ENCODE assay signal across 8 mouse cellular contexts in genomic region chr3:153501333-153501877, GRCm38 (mm10).
DNase-seq lines count a peak whose midpoint lies in the region; ATAC-seq lines count a peak whose summit lies in the region.

No protein-coding gene starts in this region.

- H3K27ac ChIP-seq in hindbrain, embryonic 10.5 days = no peak overlapping the region
- no peak overlapping the region for H3K27ac ChIP-seq in hindbrain, embryonic 12.5 days
- no peak overlapping the region for H3K27ac ChIP-seq in midbrain, embryonic 14.5 days (replicated peaks; ENCODE audit: low read depth, low read length)

- H3K4me1 ChIP-seq in hindbrain, embryonic 10.5 days (replicated peaks) = peaks cover 11% of the 10 kb centered on the region
- H3K4me1 ChIP-seq in hindbrain, embryonic 12.5 days = 0 out of 2 replicates have a peak, but pooled peaks cover 8% of the 10 kb centered on the region
- H3K4me1 ChIP-seq in midbrain, embryonic 14.5 days (ENCODE audit: control insufficient read depth, insufficient read depth, low read length) = 0 out of 2 replicates have a peak, but pooled peaks cover 10% of the 10 kb centered on the region

- H3K4me3 ChIP-seq in hindbrain, embryonic 10.5 days = no peak overlapping the region
- H3K4me3 ChIP-seq in hindbrain, embryonic 12.5 days = no peak overlapping the region
- no peak overlapping the region for H3K4me3 ChIP-seq in midbrain, embryonic 14.5 days (replicated peaks; ENCODE audit: low read depth, low read length)

- no peaks in the 10 kb centered on the region for H3K27me3 ChIP-seq in hindbrain, embryonic 10.5 days (ENCODE audit: insufficient read depth, poor library complexity, severe bottlenecking)
- H3K27me3 ChIP-seq in hindbrain, embryonic 12.5 days = no peaks in the 10 kb centered on the region
- H3K27me3 ChIP-seq in midbrain, embryonic 14.5 days (ENCODE audit: control insufficient read depth, insufficient read depth, low read length) = no peaks in the 10 kb centered on the region
- no peaks in the 10 kb centered on the region for H3K27me3 ChIP-seq in splenic B cell, adult 2 months (ENCODE audit: control insufficient read depth, insufficient read depth, low read length, poor library complexity, severe bottlenecking)

- no peaks in the 10 kb centered on the region for H3K9me3 ChIP-seq in hindbrain, embryonic 10.5 days
- H3K9me3 ChIP-seq in hindbrain, embryonic 12.5 days (replicated peaks) = no peaks in the 10 kb centered on the region
- H3K9me3 ChIP-seq in midbrain, embryonic 14.5 days (ENCODE audit: control insufficient read depth, low read length) = no peaks in the 10 kb centered on the region

- H3K4me2 ChIP-seq in hindbrain, embryonic 12.5 days (replicated peaks) = no peak overlapping the region
- no peak overlapping the region for H3K4me2 ChIP-seq in midbrain, embryonic 14.5 days (ENCODE audit: low read length)

- H3K36me3 ChIP-seq in hindbrain, embryonic 10.5 days = 0 out of 2 replicates have a peak, but pooled peaks cover 2% of the 10 kb centered on the region
- no peaks in the 10 kb centered on the region for H3K36me3 ChIP-seq in hindbrain, embryonic 12.5 days
- no peaks in the 10 kb centered on the region for H3K36me3 ChIP-seq in midbrain, embryonic 14.5 days (ENCODE audit: control insufficient read depth, insufficient read depth, low read length)
- H3K36me3 ChIP-seq in splenic B cell, adult 2 months (ENCODE audit: control insufficient read depth, insufficient read depth, low read length, poor library complexity, severe bottlenecking) = no peaks in the 10 kb centered on the region

- peak; percentile 72 for DNase-seq in hindbrain, embryonic 10.5 days (ENCODE audit: low spot score)
- peak; percentile 51 for DNase-seq in adrenal gland, adult 8-10 months
- DNase-seq in embryo, embryonic 10.5 days (ENCODE audit: low spot score) = peak; percentile 86
- peak; percentile 73 for DNase-seq in heart, postnatal 4 days
- peak; percentile 44 to 81 for DNase-seq in left cerebral cortex, adult 8-10 months (ENCODE audit: low spot score in 2 of 2)
- peak; percentile 81 for DNase-seq in midbrain, embryonic 14.5 days
- peak; percentile 61 for DNase-seq in splenic B cell, adult 2 months (ENCODE audit: low read depth, low spot score)

- no peak overlapping the region for H3K9ac ChIP-seq in hindbrain, embryonic 12.5 days
- H3K9ac ChIP-seq in midbrain, embryonic 14.5 days (replicated peaks; ENCODE audit: low read length) = no peak overlapping the region

- no peak for ATAC-seq in hindbrain, embryonic 12.5 days (ENCODE audit: low FRiP score)
- no peak for ATAC-seq in midbrain, embryonic 14.5 days (ENCODE audit: low FRiP score, low TSS enrichment)

- WGBS in hindbrain, embryonic 10.5 days = 55% methylated on average over 3 of the region's 3 CpGs
- 57% methylated on average over 3 of the region's 3 CpGs for WGBS in hindbrain, embryonic 12.5 days
- 65% methylated on average over 3 of the region's 3 CpGs for WGBS in midbrain, embryonic 14.5 days
